Mouse (Mus musculus) lung, adult 2 months (tissue): Measurements from ENCODE around the gene Neu1.
A peak's percentile ranks its signal among the peaks of the same experiment; 100 is the strongest.

Experiments used
- CTCF ChIP-seq: fragments of 200-500 bp; IDR thresholded peaks from 2 replicates; pipeline ENCODE4 v1.5.1; 2011; ENCODE audit warnings: mild to moderate bottlenecking, low read length, control low read depth; ENCODE audit not compliant: insufficient read depth
- POLR2A ChIP-seq: fragments of 200-500 bp; IDR thresholded peaks from 2 replicates; pipeline ENCODE4 v1.6.1; 2011; ENCODE audit warnings: low read depth, mild to moderate bottlenecking, control low read depth, low read length, borderline replicate concordance; ENCODE audit errors: extremely low read depth

DNA sequence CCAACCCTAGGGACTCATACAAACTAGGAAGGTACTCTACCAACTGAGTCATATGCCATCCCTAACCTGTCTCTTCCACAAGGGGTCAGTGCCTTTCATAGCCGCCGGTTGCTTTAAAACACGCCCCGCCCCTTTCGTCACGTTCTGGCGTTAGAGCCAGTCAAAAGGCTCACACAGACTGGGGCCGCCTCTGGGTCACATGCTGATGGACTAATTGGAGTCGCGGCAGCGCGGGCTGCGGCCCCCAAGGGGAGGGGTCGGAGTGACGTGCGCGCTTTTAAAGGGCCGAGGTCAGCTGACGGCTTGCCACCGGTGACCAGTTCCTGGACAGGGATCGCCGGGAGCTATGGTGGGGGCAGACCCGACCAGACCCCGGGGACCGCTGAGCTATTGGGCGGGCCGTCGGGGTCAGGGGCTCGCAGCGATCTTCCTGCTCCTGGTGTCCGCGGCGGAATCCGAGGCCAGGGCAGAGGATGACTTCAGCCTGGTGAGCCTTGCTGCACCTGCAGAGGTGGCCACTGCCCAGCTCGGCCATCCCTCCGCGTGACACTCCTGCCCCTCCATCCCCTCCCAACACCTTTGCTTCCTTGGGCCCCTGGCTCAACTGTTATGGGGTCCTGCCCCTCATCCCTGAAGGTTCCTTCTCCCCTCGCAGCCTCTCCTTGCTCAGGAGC is at the start of gene Neu1:
- peak; percentile 58 for TF ChIP-seq CTCF
- peak; percentile 89; the same call in 1 of the 2 replicates for TF ChIP-seq POLR2A
